Mouse (Mus musculus) forebrain, postnatal 0 days (tissue): ENCODE measurements around the gene Syp. TPM values are rescaled to one million over a fixed set of nuclear protein-coding genes. Genes with fewer than 3 reads are reported as not detected.

Experiments used
- ATAC-seq: fragments of 200-750 bp; cut with Nextera tagmentation; 2 replicates; pipeline ENCODE4 v1.8.0; 2017; ENCODE audit warnings: mild to moderate bottlenecking, moderate library complexity
- DNase-seq: peaks from one replicate; pipeline ENCODE4 v3.0.0-alpha.2; 2015
- H3K27ac ChIP-seq: fragments of 300-500 bp; sonication (generic); 2 replicates; pipeline ENCODE4 v1.5.1; 2014; ENCODE audit warnings: low read depth, mild to moderate bottlenecking, antibody characterized with exemption, low read length, moderate library complexity, mixed read lengths
- H3K27me3 ChIP-seq: fragments of 300-500 bp; sonication (generic); 2 replicates; pipeline ENCODE4 v1.6.1; 2014; ENCODE audit warnings: mild to moderate bottlenecking, low read length, mixed read lengths; ENCODE audit not compliant: insufficient read depth
- H3K36me3 ChIP-seq: fragments of 300-500 bp; sonication (generic); 2 replicates; pipeline ENCODE4 v1.6.1; 2014; ENCODE audit warnings: mild to moderate bottlenecking, moderate library complexity; ENCODE audit not compliant: insufficient read depth
- H3K4me1 ChIP-seq: fragments of 300-500 bp; sonication (generic); 2 replicates; pipeline ENCODE4 v1.6.1; 2014; ENCODE audit warnings: antibody characterized with exemption; ENCODE audit not compliant: insufficient read depth
- H3K4me2 ChIP-seq: fragments of 300-500 bp; sonication (generic); 2 replicates; pipeline ENCODE4 v1.6.1; 2014; ENCODE audit warnings: low read depth, mild to moderate bottlenecking, moderate library complexity
- H3K4me3 ChIP-seq: fragments of 300-500 bp; sonication (generic); 2 replicates; pipeline ENCODE4 v1.5.1; 2014; ENCODE audit warnings: low read depth, low read length, mixed read lengths
- H3K9ac ChIP-seq: fragments of 300-500 bp; sonication (generic); 2 replicates; pipeline ENCODE4 v1.6.1; 2014; ENCODE audit warnings: mild to moderate bottlenecking
- H3K9me3 ChIP-seq: fragments of 300-500 bp; sonication (generic); 2 replicates; pipeline ENCODE4 v1.6.1; 2016; ENCODE audit warnings: low read length
- CTCF ChIP-seq: sonication (generic); IDR thresholded peaks from 2 replicates; pipeline ENCODE4 v1.5.1; 2016; ENCODE audit warnings: antibody characterized with exemption, control low read depth, low read depth
- WGBS: fragments of 180-500 bp; shearing (Covaris S2); extraction: QIAGEN DNeasy Blood & Tissue Kit; methylation state at CpG from one replicate; pipeline ENCODE4 v1.1.7; 2014; 5-methylcytosine and 5-hydroxymethylcytosine counted together
- polyA plus RNA-seq: library from polyadenylated mRNA; unstranded; fragments of >200 nt; fragmentation: Nextera tagmentation; extraction: Ambion mirVana; gene quantifications from 2 replicates; pipeline ENCODE4 v1.2.1, GENCODE M21; 2015
- total RNA-seq: library from RNA; depleted of rRNA; stranded (reverse); fragments of >200 nt; gene quantifications from 2 replicates; pipeline ENCODE4 v1.2.3, GENCODE M21; 2014; rRNA removed

Syp gene
- 321 and 330 TPM in 2 replicates for total RNA-seq
- 190 and 242 TPM in 2 replicates for polyA plus RNA-seq

DNA sequence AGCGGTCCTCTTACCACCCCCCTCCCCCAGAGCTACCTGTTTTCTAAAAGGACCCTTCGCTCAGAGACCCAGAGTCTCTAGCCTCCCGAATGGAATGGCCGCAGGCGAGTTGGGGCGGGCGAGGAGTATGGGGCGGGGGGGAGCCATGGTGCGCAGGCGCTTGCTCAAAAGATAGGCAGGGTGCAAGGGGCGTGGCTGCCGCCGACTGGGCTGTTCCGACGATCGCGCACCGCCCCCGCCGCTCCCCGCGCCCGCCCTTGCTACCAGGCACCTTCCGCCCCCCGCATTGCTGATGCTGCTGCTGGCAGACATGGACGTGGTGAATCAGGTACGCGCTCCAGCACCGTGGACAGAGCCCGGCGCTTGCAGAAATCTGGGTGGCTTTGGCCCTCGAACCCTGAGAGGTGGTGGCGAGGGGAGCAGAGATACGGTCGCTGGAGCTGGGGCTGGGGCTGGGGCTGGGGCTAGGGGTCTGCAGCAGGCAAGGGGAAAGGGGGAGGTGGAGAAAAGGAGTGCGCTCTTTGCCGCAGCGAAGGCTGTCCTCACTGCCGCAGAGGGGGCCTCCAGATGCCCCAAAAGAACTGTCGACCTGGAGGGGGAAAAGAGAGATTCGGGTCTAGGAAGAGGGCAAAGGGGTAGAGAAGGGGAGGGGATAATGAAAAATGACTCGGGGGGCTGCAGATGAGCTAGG is at the start of gene Syp:
Syp (plus strand) TSS at position 71 of the 691 bp plus-strand sequence.
- H3K4me2 ChIP-seq = peak within 1 kb of the TSS; percentile 63
- peak within 1 kb of the TSS; percentile 65 for H3K9ac ChIP-seq
- H3K4me3 ChIP-seq = peak within 1 kb of the TSS; percentile 51
- no peaks in the 10 kb centered on the region for H3K4me1 ChIP-seq
- WGBS = 19% methylated on average over 26 of the region's 42 CpGs
- H3K9me3 ChIP-seq = no peaks in the 10 kb centered on the region
- ATAC-seq = peak; percentile 88
- no peak for TF ChIP-seq CTCF
- H3K27ac ChIP-seq = peak within 1 kb of the TSS; percentile 88
- peak; percentile 91 for DNase-seq
- H3K27me3 ChIP-seq = no peaks in the 10 kb centered on the region
- peaks cover 2% of the 10 kb centered on the region; the same call in 1 of the 2 replicates for H3K36me3 ChIP-seq

DNA sequence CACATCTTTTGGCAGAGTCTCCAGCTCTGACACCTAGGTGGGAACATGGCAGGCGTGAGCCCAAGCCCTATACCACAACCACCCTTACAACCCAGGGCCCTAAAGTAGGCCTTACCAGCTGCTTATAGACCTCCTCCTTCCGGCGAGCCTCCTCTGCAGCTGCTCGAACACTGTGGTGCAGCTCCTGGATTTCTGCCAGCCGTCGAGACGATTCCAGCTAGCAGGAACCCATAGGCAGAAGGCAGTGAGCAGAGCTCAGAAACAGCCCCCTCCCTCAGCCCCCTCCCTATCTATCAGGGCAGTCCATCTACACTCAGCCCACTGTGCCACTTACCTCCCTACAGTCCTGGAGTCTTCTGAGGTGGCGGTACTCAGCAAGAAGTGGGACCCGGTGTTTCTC is 42.9 kb upstream of the Syp start:
- TF ChIP-seq CTCF = no peak
- no peaks in the 10 kb centered on the region for H3K4me1 ChIP-seq
- no peaks in the 10 kb centered on the region for H3K9me3 ChIP-seq
- H3K4me3 ChIP-seq = no peak overlapping the region
- H3K36me3 ChIP-seq = peaks cover 6% of the 10 kb centered on the region; the same call in 1 of the 2 replicates
- ATAC-seq = peak; percentile 10; the same call in 1 of the 2 replicates
- H3K27me3 ChIP-seq = no peaks in the 10 kb centered on the region
- H3K4me2 ChIP-seq = no peak overlapping the region
- no peak overlapping the region for H3K9ac ChIP-seq
- no peak for DNase-seq
- WGBS = 82% methylated on average over 9 of the region's 9 CpGs
- no peak overlapping the region for H3K27ac ChIP-seq

DNA sequence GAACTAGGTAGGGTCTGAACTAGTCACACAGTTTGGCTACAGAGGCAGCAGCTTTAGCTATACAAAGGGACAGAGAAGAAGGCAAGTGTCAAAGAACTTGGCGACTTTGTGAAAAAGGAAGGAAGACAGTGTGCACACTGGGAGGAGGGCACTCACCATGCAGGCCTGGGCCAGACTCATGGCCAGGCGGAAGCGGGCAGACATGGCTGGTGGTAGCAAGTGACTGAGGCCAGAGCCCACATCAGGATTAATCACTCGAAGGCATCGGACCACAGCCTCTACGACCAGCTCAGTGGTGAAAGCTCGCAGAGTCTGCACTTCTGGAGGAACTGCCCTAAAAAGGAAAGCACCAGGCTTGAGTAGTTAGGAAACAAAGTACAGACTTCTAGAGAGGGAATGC is 34.3 kb upstream of the Syp start:
- Histone ChIP-seq H3K4me1 (no peaks in the 10 kb centered on the region), H3K9me3 (no peaks in the 10 kb centered on the region), H3K4me3 (no peak overlapping the region), H3K27me3 (no peaks in the 10 kb centered on the region), H3K9ac (no peak overlapping the region), H3K36me3 (0 out of 2 replicates have a peak, but pooled peaks cover 3% of the 10 kb centered on the region), H3K27ac (no peak overlapping the region), H3K4me2 (0 out of 2 replicates have a peak overlapping the region, but pooled peaks have one; percentile 48)
- 90% methylated on average over 7 of the region's 7 CpGs for WGBS
- no peak for TF ChIP-seq CTCF
- ATAC-seq (no peak), DNase-seq (no peak)

DNA sequence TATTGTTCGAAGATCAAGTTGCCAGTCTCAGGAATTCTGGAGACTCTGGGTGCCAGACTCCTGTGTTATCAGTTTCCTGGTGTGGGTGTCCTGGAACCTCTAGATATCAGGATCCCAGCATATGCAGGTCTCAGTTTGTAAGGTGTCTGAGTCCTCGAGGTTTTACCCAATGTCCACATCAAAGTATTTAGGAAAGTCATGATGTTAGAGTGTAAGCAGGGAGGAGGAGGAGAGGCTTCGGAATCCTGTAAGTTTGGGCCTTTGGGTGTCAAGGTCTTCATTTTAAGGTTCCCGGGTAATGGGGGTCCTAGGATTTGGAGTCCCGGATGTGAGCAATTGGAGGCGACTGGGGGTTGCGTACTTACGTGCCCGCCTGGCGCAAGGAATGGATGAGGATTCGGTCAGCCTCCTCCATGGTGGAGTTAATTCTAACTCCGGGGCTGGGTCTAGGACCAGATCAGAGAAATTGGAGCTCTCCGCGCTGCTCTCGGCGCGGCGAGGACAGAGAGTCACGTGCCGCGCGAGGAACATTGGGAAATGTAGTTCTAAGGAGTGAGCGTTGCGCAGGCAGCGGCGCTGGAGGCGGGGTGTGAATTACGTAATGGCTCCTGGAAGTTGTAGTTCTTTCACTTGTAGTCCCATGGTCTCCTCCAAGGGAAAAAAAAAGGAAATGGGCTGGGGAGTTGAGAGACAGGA is 33.2 kb upstream of the Syp start, which contains the start of gene Ccdc22:
Ccdc22 (minus strand) TSS at position 639 of the 696 bp plus-strand sequence.
- peak; percentile 96 for ATAC-seq
- Histone ChIP-seq H3K4me3 (peak within 1 kb of the TSS; percentile 44), H3K27me3 (no peaks in the 10 kb centered on the region), H3K9me3 (no peaks in the 10 kb centered on the region), H3K9ac (peak within 1 kb of the TSS; percentile 56), H3K27ac (peak within 1 kb of the TSS; percentile 57), H3K4me2 (peak within 1 kb of the TSS; percentile 48), H3K4me1 (no peaks in the 10 kb centered on the region), H3K36me3 (no peaks in the 10 kb centered on the region)
- TF ChIP-seq CTCF = no peak
- peak; percentile 87 for DNase-seq
- 22% methylated on average over 28 of the region's 28 CpGs for WGBS

DNA sequence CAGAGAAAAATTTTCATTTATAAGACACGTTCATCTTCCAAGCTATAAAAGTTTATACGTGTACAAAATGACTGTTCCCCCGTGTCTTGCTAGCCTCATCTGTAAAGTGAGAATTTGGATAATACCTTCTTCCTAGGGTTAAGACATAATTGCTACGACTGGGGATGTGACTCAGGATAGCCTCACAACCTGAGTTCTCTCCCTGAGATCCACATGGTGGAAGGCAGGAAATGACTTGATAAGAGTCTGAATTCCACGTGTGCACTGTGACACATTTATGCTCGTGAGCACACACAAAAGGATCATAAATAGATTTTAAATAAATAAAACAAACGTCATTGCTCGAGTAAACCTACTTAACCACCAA is 32.7 kb upstream of the Syp start:
- H3K36me3 ChIP-seq = no peaks in the 10 kb centered on the region
- no peaks in the 10 kb centered on the region for H3K9me3 ChIP-seq
- H3K4me2 ChIP-seq = no peak overlapping the region
- no peaks in the 10 kb centered on the region for H3K27me3 ChIP-seq
- no peak for DNase-seq
- no peaks in the 10 kb centered on the region for H3K4me1 ChIP-seq
- H3K9ac ChIP-seq = no peak overlapping the region
- peak; percentile 1; the same call in 1 of the 2 replicates for ATAC-seq
- no peak for TF ChIP-seq CTCF
- H3K27ac ChIP-seq = no peak overlapping the region
- H3K4me3 ChIP-seq = no peak overlapping the region
- 52% methylated on average over 8 of the region's 8 CpGs for WGBS

- Histone ChIP-seq H3K9ac (no peak within 1 kb of the TSS), H3K36me3 (no peaks in the 10 kb centered on the region), H3K9me3 (no peaks in the 10 kb centered on the region), H3K27ac (no peak within 1 kb of the TSS), H3K4me1 (no peaks in the 10 kb centered on the region), H3K27me3 (no peaks in the 10 kb centered on the region), H3K4me2 (no peak within 1 kb of the TSS), H3K4me3 (no peak within 1 kb of the TSS)
- no peak for TF ChIP-seq CTCF
- 80% methylated on average over 6 of the region's 6 CpGs for WGBS
- ATAC-seq (no peak), DNase-seq (no peak)
These were observed 31.5 kb upstream of the Syp start, which contains the start of gene Cacna1f for GRCm38 (mm10) chrX:7606783-7607182. Gene Cacna1f, plus strand, starts transcription at chrX:7607083.

DNA sequence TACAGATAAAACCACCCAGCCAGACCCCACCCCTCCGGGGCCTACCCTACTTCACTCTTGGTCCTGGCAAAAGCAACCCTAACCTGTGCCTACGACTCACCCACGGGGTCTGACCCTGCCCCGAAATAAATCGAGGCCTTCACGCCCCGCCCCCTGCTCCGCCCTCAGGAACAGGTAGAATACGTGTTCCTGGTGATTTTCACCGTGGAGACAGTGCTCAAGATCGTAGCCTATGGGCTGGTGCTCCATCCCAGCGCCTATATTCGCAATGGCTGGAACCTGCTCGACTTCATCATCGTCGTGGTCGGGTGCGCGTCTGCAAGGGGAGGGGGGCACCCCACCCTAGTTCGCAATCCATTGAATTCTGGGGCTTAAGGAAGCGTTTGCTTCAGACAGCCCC is 28.2 kb upstream of the Syp start:
- ATAC-seq (peak; percentile 64), DNase-seq (peak; percentile 42)
- H3K27me3 ChIP-seq = no peaks in the 10 kb centered on the region
- H3K4me3 ChIP-seq = peak overlapping the region; percentile 40
- peak overlapping the region; percentile 67 for H3K4me2 ChIP-seq
- H3K27ac ChIP-seq = peak overlapping the region; percentile 67; the same call in 1 of the 2 replicates
- no peak for TF ChIP-seq CTCF
- H3K36me3 ChIP-seq = no peaks in the 10 kb centered on the region
- peak overlapping the region; percentile 57 for H3K9ac ChIP-seq
- H3K9me3 ChIP-seq = no peaks in the 10 kb centered on the region
- WGBS = 29% methylated on average over 21 of the region's 21 CpGs
- H3K4me1 ChIP-seq = no peaks in the 10 kb centered on the region
